Mouse (Mus musculus): ENCODE measurements around the gene Chmp6.

DNA sequence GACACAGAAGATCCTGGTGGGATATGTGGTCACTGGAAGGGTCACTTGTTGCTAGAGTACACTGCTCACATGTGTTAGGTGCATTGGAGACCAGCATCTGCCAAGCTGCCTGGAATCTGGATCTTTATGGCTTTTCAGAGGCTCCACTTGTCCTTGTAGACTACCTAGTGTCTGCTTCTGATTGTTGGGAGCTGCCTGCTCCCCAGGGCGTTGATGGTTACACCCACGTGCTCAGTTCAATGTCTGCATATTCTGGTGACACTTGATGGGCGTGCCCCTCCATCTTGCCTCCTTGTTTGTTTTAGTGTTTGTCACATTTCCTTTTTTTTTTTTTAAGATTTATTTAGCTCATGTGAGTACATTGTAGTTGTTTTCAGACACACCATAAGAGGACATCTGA, 23.3 kb upstream of the Chmp6 start:
- TF ChIP-seq POLR2A (IDR thresholded peaks at IDR 0.05; ENCODE audit: low read depth, low read length): no peak
- TF ChIP-seq SMC3 (IDR thresholded peaks at IDR 0.05; ENCODE audit: low read depth, low read length): no peak
